Mouse (Mus musculus): ENCODE measurements around the gene Klkb1. TPM values are rescaled to one million over a fixed set of nuclear protein-coding genes. Genes with fewer than 3 reads are reported as not detected.

Gene Klkb1
- polyA plus RNA-seq, 1 experiment from 2014 or later = 0.12 TPM

DNA sequence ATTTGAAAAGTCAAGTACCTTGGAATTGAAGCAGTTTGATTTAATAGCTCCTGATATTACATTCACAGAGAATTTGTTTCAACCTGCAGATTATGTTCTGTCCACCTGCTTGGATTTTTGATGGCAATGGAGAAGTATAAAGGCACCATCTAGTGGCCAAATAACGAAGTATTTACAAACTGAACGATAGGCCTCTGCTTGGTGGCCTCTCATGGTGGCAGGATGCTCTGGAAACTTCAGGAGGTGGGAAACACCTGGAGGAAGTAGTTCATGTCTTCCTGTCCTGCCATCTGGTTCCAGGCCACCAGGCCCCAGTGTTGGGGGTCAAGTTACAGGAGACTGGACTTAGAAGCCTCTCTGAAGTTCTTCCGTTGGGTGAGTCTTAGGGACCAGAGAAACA, 56.4 kb downstream of the Klkb1 start:
- H3K27ac ChIP-seq = no peak overlapping the region
- H3K4me3 ChIP-seq = no peak overlapping the region
- H3K27me3 ChIP-seq = no peaks in the 10 kb centered on the region
- H3K9ac ChIP-seq = no peak overlapping the region
- no peaks in the 10 kb centered on the region for H3K9me3 ChIP-seq
- H3K4me2 ChIP-seq (replicated peaks) = no peak overlapping the region
- no peaks in the 10 kb centered on the region for H3K36me3 ChIP-seq
- WGBS = 27% methylated on average over 3 of the region's 3 CpGs
- H3K4me1 ChIP-seq = no peaks in the 10 kb centered on the region
- ATAC-seq (ENCODE audit: insufficient number of reproducible peaks, insufficient read depth, low FRiP score, low TSS enrichment) = no peak

DNA sequence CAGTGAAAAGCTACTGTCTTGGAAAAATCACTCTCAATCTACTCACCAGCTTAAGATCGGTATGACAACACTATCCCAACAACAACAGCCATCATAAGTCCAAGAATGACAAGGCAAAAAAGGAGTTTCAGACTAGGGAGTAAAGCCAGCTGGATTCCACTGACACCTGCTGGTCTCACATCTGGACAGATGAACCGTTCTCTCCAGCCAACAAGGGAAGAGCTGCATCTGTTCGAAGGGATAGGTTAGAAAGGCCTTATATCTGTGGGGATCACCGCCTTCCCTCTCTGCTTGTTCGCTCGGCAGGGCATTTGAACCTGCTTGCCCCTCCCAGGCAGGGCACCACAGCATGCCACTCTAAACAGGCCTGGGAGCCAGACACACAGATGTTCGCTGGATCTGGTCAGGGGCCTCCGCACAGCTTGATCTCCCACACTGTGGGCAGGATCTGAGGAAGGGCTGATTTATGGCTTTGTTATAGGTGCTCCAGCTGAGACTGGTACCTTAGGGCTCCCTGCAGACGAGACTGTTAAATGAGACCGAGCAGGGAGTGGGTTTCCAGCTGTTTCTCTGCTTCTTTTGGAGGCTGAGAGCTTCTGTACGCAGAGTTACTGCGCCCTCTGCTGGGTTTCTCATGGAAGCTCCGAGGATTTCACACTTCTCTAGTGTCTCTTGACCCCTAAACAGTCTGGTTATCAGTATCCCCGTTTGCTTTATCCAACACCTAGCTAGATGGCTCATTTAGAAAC, 58.3 kb downstream of the Klkb1 start:
- Histone ChIP-seq H3K9ac (no peak overlapping the region), H3K4me1 (no peaks in the 10 kb centered on the region), H3K27ac (no peak overlapping the region), H3K4me2 (replicated peaks) (peak overlapping the region; percentile 34), H3K27me3 (no peaks in the 10 kb centered on the region), H3K36me3 (no peaks in the 10 kb centered on the region), H3K9me3 (no peaks in the 10 kb centered on the region), H3K4me3 (no peak overlapping the region)
- 0 out of 2 replicates have a peak, but pooled peaks have one; percentile 41 for ATAC-seq (ENCODE audit: insufficient number of reproducible peaks, insufficient read depth, low FRiP score, low TSS enrichment)
- 21% methylated on average over 14 of the region's 14 CpGs for WGBS

DNA sequence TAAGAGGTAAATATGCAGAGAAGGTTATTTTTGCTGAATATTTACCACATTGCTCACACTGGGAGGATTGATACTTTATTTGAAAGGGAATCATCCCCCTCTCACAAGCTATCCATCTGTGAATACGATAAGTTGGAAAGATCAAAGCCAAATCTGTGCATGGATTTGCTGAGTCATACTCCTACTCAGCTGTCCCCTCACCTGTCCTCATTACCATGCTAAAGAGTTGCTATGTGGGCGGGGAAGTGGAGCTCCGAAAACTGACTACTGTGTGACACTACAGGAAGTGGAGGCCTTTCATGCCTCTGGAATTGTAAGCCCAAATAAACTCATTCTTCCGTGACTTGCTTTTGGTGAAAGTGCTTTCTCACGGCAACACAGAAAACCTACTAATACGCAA, 59.4 kb downstream of the Klkb1 start:
- Histone ChIP-seq H3K27me3 (no peaks in the 10 kb centered on the region), H3K9me3 (no peaks in the 10 kb centered on the region), H3K36me3 (no peaks in the 10 kb centered on the region), H3K4me1 (no peaks in the 10 kb centered on the region), H3K4me3 (no peak overlapping the region), H3K9ac (no peak overlapping the region), H3K27ac (no peak overlapping the region), H3K4me2 (replicated peaks) (no peak overlapping the region)
- 81% methylated on average over 6 of the region's 6 CpGs for WGBS
- no peak for ATAC-seq (ENCODE audit: insufficient number of reproducible peaks, insufficient read depth, low FRiP score, low TSS enrichment)

DNA sequence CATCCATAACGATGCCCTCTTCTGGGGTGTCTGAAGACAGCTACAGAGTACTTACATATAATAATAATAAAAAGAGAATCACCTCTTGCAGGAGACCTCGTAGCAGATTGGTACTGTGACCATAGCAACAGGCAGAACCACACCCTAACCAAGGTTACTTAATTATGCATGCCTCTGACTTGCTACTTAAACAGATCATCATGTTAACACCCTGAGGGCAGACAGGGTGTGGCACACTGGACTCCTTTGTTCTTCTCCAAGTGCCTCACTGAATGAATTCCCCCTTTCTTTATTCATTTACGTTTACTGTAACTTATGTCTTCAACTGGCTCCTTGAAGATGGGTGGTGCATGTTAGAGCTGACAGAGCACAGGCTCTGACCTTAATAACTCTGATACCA, 61.4 kb downstream of the Klkb1 start:
- H3K27ac ChIP-seq = no peak overlapping the region
- no peak for ATAC-seq (ENCODE audit: insufficient number of reproducible peaks, insufficient read depth, low FRiP score, low TSS enrichment)
- H3K4me3 ChIP-seq = no peak overlapping the region
- WGBS = 53% methylated on average over 3 of the region's 3 CpGs
- H3K4me1 ChIP-seq = no peaks in the 10 kb centered on the region
- H3K9ac ChIP-seq = no peak overlapping the region
- H3K36me3 ChIP-seq = no peaks in the 10 kb centered on the region
- H3K27me3 ChIP-seq = no peaks in the 10 kb centered on the region
- H3K9me3 ChIP-seq = no peaks in the 10 kb centered on the region
- H3K4me2 ChIP-seq (replicated peaks) = no peak overlapping the region

Other genes starting within 250 kb of the Klkb1 start
- 0.19 and 0.27 TPM in 2 replicates for gene Mtnr1a, start 225.7 kb downstream of the Klkb1 start, polyA plus RNA-seq (2016; fragmentation: Nextera tagmentation; extraction: Ambion mirVana)
- not detected in 2 replicates for gene F11, start 32.8 kb downstream of the Klkb1 start, polyA plus RNA-seq (2016; fragmentation: Nextera tagmentation; extraction: Ambion mirVana)
- gene Gm45753, start 13.6 kb upstream of the Klkb1 start, polyA plus RNA-seq (2016; fragmentation: Nextera tagmentation; extraction: Ambion mirVana) = not detected in 2 replicates
- 1.3 and 1.8 TPM in 2 replicates for gene Cyp4v3, start 38.4 kb upstream of the Klkb1 start, polyA plus RNA-seq (2016; fragmentation: Nextera tagmentation; extraction: Ambion mirVana)
- 10.1 and 13.0 TPM in 2 replicates for gene Fam149a, start 87.4 kb upstream of the Klkb1 start, polyA plus RNA-seq (2016; fragmentation: Nextera tagmentation; extraction: Ambion mirVana)
- gene Tlr3, start 116.2 kb upstream of the Klkb1 start, polyA plus RNA-seq (2016; fragmentation: Nextera tagmentation; extraction: Ambion mirVana) = 1.2 and 1.4 TPM in 2 replicates
- gene Sorbs2, start 212.9 kb upstream of the Klkb1 start, polyA plus RNA-seq (2016; fragmentation: Nextera tagmentation; extraction: Ambion mirVana) = 31.8 and 38.9 TPM in 2 replicates

All from embryonic facial prominence, embryonic 12.5 days (tissue).